Mouse (Mus musculus) Patski (cell line): ENCODE results near the gene Prpf40b. TPM values are rescaled to one million over a fixed set of nuclear protein-coding genes. Genes with fewer than 3 reads are reported as not detected.

ENCODE experiments used
- ATAC-seq: fragments of 100-300 bp; one replicate; pipeline ENCODE4 v1.8.0; 2021
- CTCF ChIA-PET: fragments of 350-600 bp; sonication (Branson Sonifier 250); formaldehyde crosslinking; loops from one replicate; lab custom pipeline; 2022; ENCODE audit warnings: inconsistent platforms; lab: Charles Lee
- POLR2A ChIA-PET: fragments of 350-600 bp; sonication (Branson Sonifier 250); formaldehyde crosslinking; loops from one replicate; lab custom pipeline; 2022; ENCODE audit warnings: antibody characterized with exemption, inconsistent platforms; lab: Charles Lee
- DNase-seq: peaks from one replicate; pipeline ENCODE4 v3.0.0-alpha.2; 2011; ENCODE audit warnings: low read depth, low spot score
- H3K27me3 ChIP-seq: fragments of 371-371 bp; one replicate; pipeline ENCODE4 v1.5.1; 2021
- CTCF ChIP-seq: fragments of 100-300 bp; IDR thresholded peaks from one replicate; pipeline ENCODE4 v1.5.1; 2021
- in situ Hi-C: fragments of 300-500 bp; cut with MboI; formaldehyde crosslinking; loops from 3 replicates; pipeline ENCODE4 v1.11.1; 2018; ENCODE audit warnings: low pct_unique_long_range_greater_than_20kb, mixed read lengths
- polyA plus RNA-seq: library from polyadenylated mRNA; unstranded; gene quantifications from one replicate; pipeline ENCODE4 v1.2.3, GENCODE M21; 2021

Prpf40b gene
- polyA plus RNA-seq, 1 experiment from 2014 or later, result 101 TPM

DNA sequence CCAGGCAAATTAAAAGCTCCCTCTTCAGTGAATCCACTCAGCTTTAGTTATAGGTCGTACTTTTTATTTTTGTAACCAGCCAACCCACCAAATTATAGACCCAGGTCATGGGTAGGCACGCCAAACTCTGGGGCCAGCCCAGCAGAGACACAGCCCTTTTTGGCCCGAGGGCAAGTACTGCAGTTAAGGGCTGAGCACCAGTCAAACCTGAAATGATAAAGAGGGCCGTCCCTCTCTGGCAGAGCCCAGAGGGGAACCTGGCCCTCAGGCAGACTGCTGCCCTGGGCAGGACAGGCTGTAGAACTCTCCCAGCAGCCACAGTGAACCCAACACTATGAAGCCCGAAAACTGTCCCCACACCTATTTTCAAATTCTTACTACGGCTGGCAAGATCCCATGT, 61.6 kb downstream of the Prpf40b start:
- CTCF ChIA-PET, result interaction anchor here (2.1 to 3.4 kb wide), 2 partner anchors 12 to 20 kb away, joined by 7 to 15 read pairs; no protein-coding TSS in a partner anchor
- POLR2A ChIA-PET, result interaction anchor here (0.7 to 1.4 kb wide), 3 partner anchors 8 to 12 kb away, joined by 3 read pairs; no protein-coding TSS in a partner anchor
- no peaks in the 10 kb centered on the region for H3K27me3 ChIP-seq
- ATAC-seq, result no peak
- no peak for DNase-seq
- TF ChIP-seq CTCF, result no peak
- in situ Hi-C loops, result no loop called here

DNA sequence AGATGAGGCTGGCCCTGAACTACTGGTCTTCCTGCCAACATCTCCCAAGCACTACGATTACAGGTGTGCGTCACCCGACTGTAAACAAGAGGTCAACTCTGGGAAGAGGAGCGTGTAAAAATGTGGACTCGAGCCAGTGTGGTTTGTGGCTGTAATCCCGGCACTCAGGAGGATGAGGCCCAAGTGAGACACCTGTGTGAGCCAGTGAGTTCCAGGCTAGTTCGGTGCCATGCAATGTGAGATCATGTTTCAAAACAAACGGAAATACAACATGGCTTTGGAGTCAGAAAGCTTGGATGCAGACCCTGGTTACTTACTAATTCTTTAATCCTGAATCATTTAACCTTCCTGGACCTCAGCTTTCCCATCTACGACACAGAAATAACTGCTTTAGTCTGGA, 64.1 kb downstream of the Prpf40b start:
- ChIA-PET POLR2A (interaction anchor here (0.9 to 1.9 kb wide), 2 partner anchors 16 to 22 kb away, joined by 4 to 6 read pairs; no protein-coding TSS in a partner anchor), CTCF (interaction anchor here (1.0 to 1.9 kb wide), 4 partner anchors 9 to 57 kb away, joined by 3 to 5 read pairs (median 4); no protein-coding TSS in a partner anchor)
- ATAC-seq (peak; percentile 56), DNase-seq (peak; percentile 85)
- in situ Hi-C loops, result no loop called here
- H3K27me3 ChIP-seq, result no peaks in the 10 kb centered on the region
- TF ChIP-seq CTCF, result no peak

DNA sequence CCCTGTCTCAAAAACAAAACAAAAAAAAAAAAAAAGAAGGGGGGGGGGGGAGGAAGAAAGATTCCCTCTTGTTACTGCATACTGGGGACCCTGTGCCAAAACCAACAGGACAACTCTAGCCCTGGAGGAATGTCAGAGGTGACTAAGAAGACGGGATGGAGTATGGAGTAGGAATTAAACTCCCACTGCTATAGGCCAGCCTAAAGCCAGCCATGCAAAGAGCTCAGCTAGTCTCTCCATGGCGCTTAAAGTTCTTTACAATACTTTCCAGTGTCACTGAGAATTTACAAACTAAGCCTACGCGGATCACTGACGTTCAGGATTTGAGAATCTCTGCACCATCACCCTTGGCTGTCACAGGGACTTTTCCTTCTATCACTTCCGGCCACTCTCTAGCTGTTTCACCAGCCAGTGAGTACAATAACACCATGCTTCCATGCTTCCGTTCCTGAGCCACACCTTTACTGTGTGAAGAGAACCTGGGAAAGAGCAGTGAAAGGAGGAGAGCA, 69.2 kb downstream of the Prpf40b start:
- in situ Hi-C loops, result no loop called here
- no peak for TF ChIP-seq CTCF
- CTCF ChIA-PET, result interaction anchor here (0.8 to 2.7 kb wide), 11 partner anchors 8 to 64 kb away, joined by 3 to 10 read pairs (median 3); no protein-coding TSS in a partner anchor
- ATAC-seq, result peak; percentile 61
- no peak for DNase-seq
- H3K27me3 ChIP-seq, result no peaks in the 10 kb centered on the region
- POLR2A ChIA-PET, result interaction anchor here (0.6 to 2.6 kb wide), 8 partner anchors 8 to 317 kb away, joined by 3 to 11 read pairs (median 4); no protein-coding TSS in a partner anchor

DNA sequence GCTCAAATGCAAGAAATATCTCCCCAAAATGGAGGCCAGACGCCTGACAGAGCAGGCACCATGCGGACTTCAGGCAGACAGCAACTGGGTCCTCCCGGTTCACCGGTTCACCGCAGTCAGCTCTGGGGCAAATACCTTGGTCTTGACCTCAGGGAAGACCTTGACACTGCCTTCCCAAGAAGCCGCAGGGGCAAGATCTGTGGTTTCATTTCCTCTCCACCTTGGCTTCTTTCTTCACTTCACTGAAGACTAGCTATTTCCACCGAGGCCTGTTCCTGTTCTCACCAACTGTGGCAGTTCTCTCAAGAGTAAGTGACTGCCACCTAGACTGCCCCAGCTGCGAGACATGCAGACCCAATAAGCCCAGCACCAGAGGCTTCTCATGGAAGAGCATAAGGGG, 70.0 kb downstream of the Prpf40b start:
- ATAC-seq (peak; percentile 61), DNase-seq (peak; percentile 83)
- in situ Hi-C loops, result loop anchor here (5.0 kb wide), 1 partner anchor 33 kb away; no protein-coding TSS in a partner anchor
- no peak for TF ChIP-seq CTCF
- H3K27me3 ChIP-seq, result no peaks in the 10 kb centered on the region
- CTCF ChIA-PET, result interaction anchor here (0.8 to 2.7 kb wide), 7 partner anchors 19 to 48 kb away, joined by 3 to 7 read pairs (median 5); no protein-coding TSS in a partner anchor
- POLR2A ChIA-PET, result interaction anchor here (1.0 to 2.6 kb wide), 5 partner anchors 9 to 31 kb away, joined by 3 to 11 read pairs (median 3); no protein-coding TSS in a partner anchor

Other genes starting within 250 kb of the Prpf40b start
- 0.76 TPM for gene Prph, start 239.9 kb upstream of the Prpf40b start, polyA plus RNA-seq
- gene Troap, start 220.5 kb upstream of the Prpf40b start, polyA plus RNA-seq, result 23.7 TPM
- 0.24 TPM for gene C1ql4, start 207.3 kb upstream of the Prpf40b start, polyA plus RNA-seq
- gene Dnajc22, start 201.9 kb upstream of the Prpf40b start, polyA plus RNA-seq, result 1.9 TPM
- gene Spats2, start 169.2 kb upstream of the Prpf40b start, polyA plus RNA-seq, result 43.8 TPM
- 11.0 TPM for gene Kcnh3, start 70.2 kb upstream of the Prpf40b start, polyA plus RNA-seq
- 69.7 TPM for gene Mcrs1, start 43.1 kb upstream of the Prpf40b start, polyA plus RNA-seq
- gene Fam186b, start 801 bp downstream of the Prpf40b start, polyA plus RNA-seq, result 0.67 TPM
- 99.2 TPM for gene Fmnl3, start 75.4 kb downstream of the Prpf40b start, polyA plus RNA-seq
- 509 TPM for gene Tmbim6, start 97.8 kb downstream of the Prpf40b start, polyA plus RNA-seq
- gene Nckap5l, start 162.7 kb downstream of the Prpf40b start, polyA plus RNA-seq, result 10.8 TPM
- 9.3 TPM for gene Bcdin3d, start 179.6 kb downstream of the Prpf40b start, polyA plus RNA-seq
- 0.13 TPM for gene Faim2, start 233.1 kb downstream of the Prpf40b start, polyA plus RNA-seq